Mouse (Mus musculus): ENCODE data around the gene Ccdc137. TPM values are rescaled to one million over a fixed set of nuclear protein-coding genes. Genes with fewer than 3 reads are reported as not detected.

The Ccdc137 gene
- total and polyA plus RNA-seq, 2 experiments, result 4.6 to 8.7 TPM

DNA sequence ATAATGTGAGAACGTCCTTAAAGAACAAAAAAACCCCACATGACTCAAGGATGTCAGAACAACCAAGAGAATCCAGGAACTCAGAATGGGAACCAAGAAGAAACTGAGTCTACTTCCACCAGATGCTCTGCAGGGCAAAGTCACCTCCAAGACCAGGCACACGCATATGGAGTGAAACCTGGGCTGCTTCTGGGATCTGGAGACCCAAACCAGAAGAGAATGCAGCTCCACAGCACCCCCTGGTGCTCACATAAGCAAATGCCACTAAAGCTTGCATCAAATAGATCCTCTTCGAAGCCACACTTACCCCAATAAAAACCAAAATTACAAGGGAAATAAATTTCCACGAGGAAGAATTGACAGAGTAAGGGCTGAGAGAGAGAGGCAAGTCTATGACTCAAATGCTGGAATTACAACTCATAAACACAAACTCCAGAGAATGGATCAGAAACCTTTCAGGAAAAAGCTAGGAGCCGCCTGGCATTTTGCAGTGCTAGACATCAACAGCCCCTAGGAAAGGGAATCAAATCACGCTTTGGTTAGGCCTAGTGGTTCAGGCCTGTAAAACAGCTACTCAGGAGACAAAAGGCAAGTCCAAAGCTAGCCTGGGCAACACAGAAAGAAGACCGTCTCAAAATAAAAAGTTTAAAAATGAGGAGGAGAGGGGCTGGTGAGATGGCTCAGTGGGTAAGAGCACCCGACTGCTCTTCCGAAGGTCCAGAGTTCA is 34.2 kb upstream of the Ccdc137 start:
- TF ChIP-seq POLR2A (IDR thresholded peaks at IDR 0.05; ENCODE audit: extremely low read depth, insufficient read depth, low read length) (no peak), CTCF (IDR thresholded peaks at IDR 0.05; ENCODE audit: low read depth, low read length) (peak; percentile 75)
- peak overlapping the region; percentile 81 for H3K27ac ChIP-seq (replicated peaks; ENCODE audit: insufficient read depth, low read depth, low read length)
- no peak overlapping the region for H3K4me3 ChIP-seq (ENCODE audit: insufficient read depth, low read depth, low read length)
- H3K4me1 ChIP-seq (ENCODE audit: control insufficient read depth, insufficient read depth, low read length), result peaks cover 28% of the 10 kb centered on the region
- WGBS, result 53% methylated on average over 9 of the region's 9 CpGs
- peaks cover 51% of the 10 kb centered on the region for H3K36me3 ChIP-seq (ENCODE audit: control insufficient read depth, insufficient read depth, low read length)
- H3K79me2 ChIP-seq (ENCODE audit: control insufficient read depth, insufficient read depth, low read length), result peaks cover 23% of the 10 kb centered on the region; the same call in 1 of the 2 replicates
- no peak overlapping the region; the same call in 1 of the 2 replicates for H3K9ac ChIP-seq (ENCODE audit: low read depth, low read length)
- DNase-seq (ENCODE audit: extremely low read depth, low read depth, low spot score), result peak; percentile 63
- no peaks in the 10 kb centered on the region for H3K27me3 ChIP-seq (ENCODE audit: control insufficient read depth, insufficient read depth, low read length)

DNA sequence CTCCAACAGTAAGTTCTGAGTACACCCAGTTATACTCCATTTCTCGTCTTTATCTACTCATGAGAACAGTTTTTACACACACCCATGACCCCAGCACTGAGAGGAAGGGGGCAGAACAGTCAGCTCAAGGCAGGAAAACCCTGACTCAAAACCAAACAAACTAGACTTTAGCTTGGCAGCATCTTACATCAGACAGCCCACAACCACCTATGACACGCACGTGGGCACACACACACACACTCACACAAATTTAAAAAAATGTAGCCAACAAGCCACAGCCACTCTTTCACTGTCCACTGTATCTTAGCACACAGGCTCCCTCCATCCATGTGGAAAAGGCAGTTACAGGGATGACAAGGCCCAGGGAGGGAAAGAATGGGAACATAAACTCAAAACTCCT is 31.2 kb upstream of the Ccdc137 start:
- peaks cover 29% of the 10 kb centered on the region; the same call in 1 of the 2 replicates for H3K79me2 ChIP-seq (ENCODE audit: control insufficient read depth, insufficient read depth, low read length)

DNA sequence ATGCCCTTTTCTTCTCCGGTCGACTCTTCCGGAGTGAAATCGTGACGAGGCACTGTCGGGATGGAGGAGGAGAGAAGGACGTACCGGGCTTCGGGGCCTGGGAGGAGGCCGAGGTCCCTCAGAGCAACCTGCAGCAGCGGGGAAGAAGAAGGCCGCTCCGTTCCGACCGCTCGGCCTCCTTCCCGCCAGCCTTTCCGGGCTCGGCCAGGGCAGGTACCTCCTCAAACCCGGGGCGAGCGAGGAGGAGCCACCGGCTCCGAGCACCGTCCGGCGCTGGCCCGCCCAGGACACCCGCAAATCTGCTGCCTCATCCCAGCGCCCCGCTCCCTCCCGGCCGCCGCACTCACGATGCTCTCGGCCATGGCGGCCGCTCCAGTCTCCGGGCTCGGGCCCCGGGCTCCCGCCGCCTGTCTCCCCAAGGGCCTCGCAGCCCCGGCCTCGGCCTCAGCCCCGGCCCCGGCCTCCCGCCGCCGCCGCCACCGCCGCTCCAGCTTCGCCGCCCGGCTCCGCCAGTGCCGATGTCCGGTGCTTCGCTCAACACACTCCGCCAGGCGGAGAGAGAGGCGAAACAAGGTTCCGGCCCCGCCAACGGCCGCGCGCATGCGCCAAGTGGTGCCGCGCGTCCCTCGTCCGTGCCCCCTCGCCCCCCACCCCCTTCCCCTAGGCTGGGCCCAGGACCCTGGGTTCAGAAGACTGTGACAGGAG is 20.6 kb upstream of the Ccdc137 start, which contains the start of gene Nploc4:
Gene Nploc4 (minus strand): TSS at position 557 of the 705 bp plus-strand sequence.
- Histone ChIP-seq H3K27ac (replicated peaks; ENCODE audit: insufficient read depth, low read depth, low read length) (peak within 1 kb of the TSS; percentile 92), H3K9ac (ENCODE audit: low read depth, low read length) (peak within 1 kb of the TSS; percentile 97), H3K4me3 (ENCODE audit: insufficient read depth, low read depth, low read length) (peak within 1 kb of the TSS; percentile 96), H3K79me2 (ENCODE audit: control insufficient read depth, insufficient read depth, low read length) (peaks cover 40% of the 10 kb centered on the region; the same call in 1 of the 2 replicates), H3K4me1 (ENCODE audit: control insufficient read depth, insufficient read depth, low read length) (peaks cover 16% of the 10 kb centered on the region), H3K27me3 (ENCODE audit: control insufficient read depth, insufficient read depth, low read length) (no peaks in the 10 kb centered on the region), H3K36me3 (ENCODE audit: control insufficient read depth, insufficient read depth, low read length) (peaks cover 22% of the 10 kb centered on the region)
- TF ChIP-seq POLR2A (IDR thresholded peaks at IDR 0.05; ENCODE audit: extremely low read depth, insufficient read depth, low read length), result peak; percentile 76
- 0 out of 2 replicates have a peak, but pooled peaks have one; percentile 15 for TF ChIP-seq CTCF (IDR thresholded peaks at IDR 0.05; ENCODE audit: low read depth, low read length)
- peak; percentile 60 for DNase-seq (ENCODE audit: extremely low read depth, low read depth, low spot score)
- under 1% methylated on average over 62 of the region's 77 CpGs for WGBS

More for the DNA sequence above, 31.2 kb upstream of the Ccdc137 start:
- no peak for DNase-seq (ENCODE audit: extremely low read depth, low read depth, low spot score)
- Histone ChIP-seq H3K27me3 (ENCODE audit: control insufficient read depth, insufficient read depth, low read length) (no peaks in the 10 kb centered on the region), H3K4me1 (ENCODE audit: control insufficient read depth, insufficient read depth, low read length) (peaks cover 22% of the 10 kb centered on the region), H3K36me3 (ENCODE audit: control insufficient read depth, insufficient read depth, low read length) (peaks cover 52% of the 10 kb centered on the region), H3K9ac (ENCODE audit: low read depth, low read length) (no peak overlapping the region), H3K27ac (replicated peaks; ENCODE audit: insufficient read depth, low read depth, low read length) (no peak overlapping the region), H3K4me3 (ENCODE audit: insufficient read depth, low read depth, low read length) (no peak overlapping the region)
- no peak for TF ChIP-seq POLR2A (IDR thresholded peaks at IDR 0.05; ENCODE audit: extremely low read depth, insufficient read depth, low read length)
- TF ChIP-seq CTCF (IDR thresholded peaks at IDR 0.05; ENCODE audit: low read depth, low read length), result no peak
- WGBS, result 70% methylated on average over 3 of the region's 3 CpGs

DNA sequence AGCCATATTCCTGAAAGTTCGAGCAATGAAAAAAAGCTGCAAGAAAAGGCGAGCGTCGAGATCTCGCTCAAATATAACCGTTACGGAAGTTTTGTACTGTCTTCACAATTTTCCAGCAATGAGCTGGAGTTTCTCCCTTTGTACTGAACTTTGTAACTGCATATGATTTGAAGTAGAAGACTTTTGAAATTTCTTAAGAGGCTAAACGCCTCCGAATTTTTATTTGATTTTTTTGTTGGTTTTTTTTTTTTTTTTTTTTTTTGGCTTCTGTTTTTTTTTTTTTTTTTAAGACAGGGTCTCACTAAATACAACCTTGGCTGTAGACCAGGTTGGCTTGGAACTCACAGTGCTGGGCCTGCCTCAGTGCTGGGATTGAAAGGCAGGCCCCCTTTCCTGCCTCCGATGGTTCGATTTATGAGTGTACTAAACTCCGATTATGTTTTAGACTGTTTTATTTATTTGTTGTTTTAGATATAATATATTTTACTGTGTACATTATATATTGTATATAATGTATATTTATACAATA is 20.0 kb upstream of the Ccdc137 start:
- DNase-seq (ENCODE audit: extremely low read depth, low read depth, low spot score), result peak; percentile 64
- H3K27ac ChIP-seq (replicated peaks; ENCODE audit: insufficient read depth, low read depth, low read length), result peak overlapping the region; percentile 67
- H3K36me3 ChIP-seq (ENCODE audit: control insufficient read depth, insufficient read depth, low read length), result peaks cover 17% of the 10 kb centered on the region
- H3K9ac ChIP-seq (ENCODE audit: low read depth, low read length), result peak overlapping the region; percentile 97
- H3K4me3 ChIP-seq (ENCODE audit: insufficient read depth, low read depth, low read length), result peak overlapping the region; percentile 96
- TF ChIP-seq POLR2A (IDR thresholded peaks at IDR 0.05; ENCODE audit: extremely low read depth, insufficient read depth, low read length), result no peak
- no peak for TF ChIP-seq CTCF (IDR thresholded peaks at IDR 0.05; ENCODE audit: low read depth, low read length)
- H3K4me1 ChIP-seq (ENCODE audit: control insufficient read depth, insufficient read depth, low read length), result peaks cover 19% of the 10 kb centered on the region
- H3K79me2 ChIP-seq (ENCODE audit: control insufficient read depth, insufficient read depth, low read length), result peaks cover 34% of the 10 kb centered on the region; the same call in 1 of the 2 replicates
- no peaks in the 10 kb centered on the region for H3K27me3 ChIP-seq (ENCODE audit: control insufficient read depth, insufficient read depth, low read length)
- WGBS, result 23% methylated on average over 12 of the region's 12 CpGs

DNA sequence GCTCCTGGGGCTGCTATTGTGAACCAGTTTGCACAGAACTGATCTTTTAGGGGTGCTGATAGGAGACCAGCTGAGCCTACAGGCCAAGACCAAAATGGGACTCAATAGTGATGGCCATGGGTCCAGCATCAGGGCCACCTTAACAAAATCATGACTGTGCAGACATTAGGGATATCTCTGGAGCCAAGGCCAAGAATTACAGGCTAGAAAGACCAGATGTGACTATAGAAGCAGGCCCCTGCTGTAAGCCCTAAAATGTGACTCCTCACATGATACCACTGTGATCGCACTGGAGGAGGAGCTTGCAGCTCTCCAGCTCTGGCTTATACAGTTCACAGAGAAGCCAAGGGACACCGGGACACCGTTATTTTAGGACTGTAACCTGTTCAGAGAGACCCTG is 15.6 kb upstream of the Ccdc137 start, which contains the start of gene Tspan10:
Gene Tspan10 (plus strand): TSS at position 301 of the 400 bp plus-strand sequence.
- 84% methylated on average over 3 of the region's 3 CpGs for WGBS
- TF ChIP-seq POLR2A (IDR thresholded peaks at IDR 0.05; ENCODE audit: extremely low read depth, insufficient read depth, low read length), result no peak
- TF ChIP-seq CTCF (IDR thresholded peaks at IDR 0.05; ENCODE audit: low read depth, low read length), result no peak
- no peaks in the 10 kb centered on the region for H3K79me2 ChIP-seq (ENCODE audit: control insufficient read depth, insufficient read depth, low read length)

More for the DNA sequence above, 15.6 kb upstream of the Ccdc137 start, which contains the start of gene Tspan10:
- Histone ChIP-seq H3K4me3 (ENCODE audit: insufficient read depth, low read depth, low read length) (no peak within 1 kb of the TSS), H3K27me3 (ENCODE audit: control insufficient read depth, insufficient read depth, low read length) (no peaks in the 10 kb centered on the region), H3K27ac (replicated peaks; ENCODE audit: insufficient read depth, low read depth, low read length) (peak within 1 kb of the TSS; percentile 64), H3K36me3 (ENCODE audit: control insufficient read depth, insufficient read depth, low read length) (no peaks in the 10 kb centered on the region), H3K9ac (ENCODE audit: low read depth, low read length) (peak within 1 kb of the TSS; percentile 19; the same call in 1 of the 2 replicates), H3K4me1 (ENCODE audit: control insufficient read depth, insufficient read depth, low read length) (peaks cover 13% of the 10 kb centered on the region)
- DNase-seq (ENCODE audit: extremely low read depth, low read depth, low spot score), result no peak
